Mouse (Mus musculus) erythroblast, embryonic 14.5 days (primary cell): ENCODE data around the gene Mgat3. TPM values are rescaled to one million over a fixed set of nuclear protein-coding genes. Genes with fewer than 3 reads are reported as not detected.

Experiments
- H3K27me3 ChIP-seq: 2 replicates; pipeline ENCODE4 v1.6.1; 2012; ENCODE audit warnings: inconsistent platforms; ENCODE audit not compliant: control insufficient read depth
- H3K36me3 ChIP-seq: 2 replicates; pipeline ENCODE4 v1.6.1; 2012; ENCODE audit warnings: mild to moderate bottlenecking, inconsistent platforms; ENCODE audit not compliant: control insufficient read depth
- H3K4me1 ChIP-seq: 2 replicates; pipeline ENCODE4 v1.6.1; 2012; ENCODE audit warnings: inconsistent platforms; ENCODE audit not compliant: control insufficient read depth
- H3K4me3 ChIP-seq: replicated peaks from 2 replicates; pipeline ENCODE3; 2012; ENCODE audit warnings: moderate library complexity, mild to moderate bottlenecking, inconsistent platforms
- H3K9me3 ChIP-seq: 2 replicates; pipeline ENCODE4 v1.6.1; 2012; ENCODE audit warnings: low read length, inconsistent platforms, mixed read lengths; ENCODE audit not compliant: control insufficient read depth
- GATA1 ChIP-seq: IDR thresholded peaks from 2 replicates; pipeline ENCODE4 v1.6.1; 2012; ENCODE audit warnings: low read length, inconsistent platforms, mixed read lengths
- TAL1 ChIP-seq: IDR thresholded peaks from 3 replicates; pipeline ENCODE4 v1.6.1; 2012; ENCODE audit warnings: low read length, inconsistent platforms, mixed read lengths
- polyA plus RNA-seq: library from polyadenylated mRNA; stranded (reverse); fragments of >175 nt; gene quantifications from 2 replicates; pipeline ENCODE4 v1.2.3, GENCODE M21; 2012

The Mgat3 gene
- polyA plus RNA-seq, 1 experiment = not detected

- no peak for TF ChIP-seq TAL1
- TF ChIP-seq GATA1 = no peak
- Histone ChIP-seq H3K4me1 (peaks cover 86% of the 10 kb centered on the region), H3K27me3 (no peaks in the 10 kb centered on the region), H3K4me3 (peak overlapping the region; percentile 99), H3K9me3 (no peaks in the 10 kb centered on the region), H3K36me3 (peaks cover 82% of the 10 kb centered on the region)
These were observed 84.2 kb downstream of the Mgat3 start for GRCm38 (mm10) chr15:80257602-80258239.

GRCm38 (mm10) chr15:80258240-80259170 lies 85.0 kb downstream of the Mgat3 start:
- no peak for TF ChIP-seq TAL1
- no peak for TF ChIP-seq GATA1
- Histone ChIP-seq H3K27me3 (no peaks in the 10 kb centered on the region), H3K4me1 (peaks cover 86% of the 10 kb centered on the region), H3K4me3 (peak overlapping the region; percentile 99), H3K9me3 (no peaks in the 10 kb centered on the region), H3K36me3 (peaks cover 77% of the 10 kb centered on the region)

GRCm38 (mm10) chr15:80259406-80260045 lies 86.0 kb downstream of the Mgat3 start:
- Histone ChIP-seq H3K27me3 (no peaks in the 10 kb centered on the region), H3K4me1 (peaks cover 84% of the 10 kb centered on the region), H3K36me3 (peaks cover 71% of the 10 kb centered on the region), H3K9me3 (no peaks in the 10 kb centered on the region), H3K4me3 (peak overlapping the region; percentile 99)
- TF ChIP-seq GATA1 (no peak), TAL1 (no peak)

- Histone ChIP-seq H3K27me3 (no peaks in the 10 kb centered on the region), H3K4me3 (no peak overlapping the region), H3K4me1 (peaks cover 82% of the 10 kb centered on the region), H3K9me3 (no peaks in the 10 kb centered on the region), H3K36me3 (peaks cover 71% of the 10 kb centered on the region)
- TF ChIP-seq TAL1 (no peak), GATA1 (no peak)
These were observed 87.2 kb downstream of the Mgat3 start for GRCm38 (mm10) chr15:80260677-80261076.

- no peak for TF ChIP-seq GATA1
- no peak for TF ChIP-seq TAL1
- Histone ChIP-seq H3K9me3 (no peaks in the 10 kb centered on the region), H3K4me1 (peaks cover 81% of the 10 kb centered on the region), H3K36me3 (peaks cover 67% of the 10 kb centered on the region), H3K27me3 (no peaks in the 10 kb centered on the region), H3K4me3 (no peak overlapping the region)
These were observed 87.6 kb downstream of the Mgat3 start for GRCm38 (mm10) chr15:80261100-80261499.

GRCm38 (mm10) chr15:80263610-80264575 lies 90.4 kb downstream of the Mgat3 start, which contains the start of gene Rps19bp1:
Gene Rps19bp1 (minus strand): TSS chr15:80264315.
- peak within 1 kb of the TSS; percentile 80 for H3K4me3 ChIP-seq
- peaks cover 39% of the 10 kb centered on the region for H3K36me3 ChIP-seq
- H3K9me3 ChIP-seq = peaks cover 2% of the 10 kb centered on the region; the same call in 1 of the 2 replicates
- no peaks in the 10 kb centered on the region for H3K27me3 ChIP-seq
- TF ChIP-seq GATA1 = no peak
- TF ChIP-seq TAL1 = no peak
- peaks cover 53% of the 10 kb centered on the region for H3K4me1 ChIP-seq

Other genes starting within 250 kb of the Mgat3 start
- gene Cbx7, start 202.6 kb upstream of the Mgat3 start, polyA plus RNA-seq = 0.28 and 0.50 TPM in 2 replicates
- 0.08 and 0.09 TPM in 2 replicates for gene Pdgfb, start 158.7 kb upstream of the Mgat3 start, polyA plus RNA-seq
- 0.41 and 1.5 TPM in 2 replicates for gene Syngr1, start 82.4 kb upstream of the Mgat3 start, polyA plus RNA-seq
- gene Rpl3, start 81.9 kb upstream of the Mgat3 start, polyA plus RNA-seq = 12.0 and 25.2 TPM in 2 replicates
- gene Tab1, start 40.6 kb upstream of the Mgat3 start, polyA plus RNA-seq = 2.2 and 3.3 TPM in 2 replicates
- 1.5 and 1.7 TPM in 2 replicates for gene Mief1, start 60.3 kb downstream of the Mgat3 start, polyA plus RNA-seq
- not detected in 2 replicates for gene AC140267.1, start 62.1 kb downstream of the Mgat3 start, polyA plus RNA-seq
- 65.1 and 68.9 TPM in 2 replicates for gene Atf4, start 81.5 kb downstream of the Mgat3 start, polyA plus RNA-seq
- 6.6 and 8.7 TPM in 2 replicates for gene Rps19bp1, start 90.6 kb downstream of the Mgat3 start, polyA plus RNA-seq
- not detected in 2 replicates for gene Cacna1i, start 113.5 kb downstream of the Mgat3 start, polyA plus RNA-seq